Mouse (Mus musculus): ENCODE data around the gene Grin2a. TPM values are rescaled to one million over a fixed set of nuclear protein-coding genes. Genes with fewer than 3 reads are reported as not detected.

Grin2a gene
- polyA plus RNA-seq, 1 experiment = 4.2 TPM

DNA sequence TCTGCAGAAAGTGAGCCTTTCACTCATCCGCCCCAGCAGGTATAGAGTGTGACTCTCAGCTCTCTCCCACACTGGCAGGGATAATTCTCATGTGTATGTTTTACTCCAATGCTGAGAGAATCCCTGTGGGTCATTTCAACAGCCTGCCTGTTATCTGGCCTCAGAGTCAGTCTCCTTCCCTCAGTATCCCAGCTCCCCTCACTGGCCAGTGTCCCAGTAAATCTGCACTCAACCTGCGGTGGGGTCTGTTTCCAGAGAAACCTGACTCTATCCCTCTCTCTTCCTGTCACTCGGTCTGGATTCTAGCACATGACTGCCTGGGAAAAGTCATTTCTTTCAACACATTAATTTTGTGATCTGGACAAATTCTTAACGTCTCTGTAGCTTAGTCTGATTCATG, 122.4 kb downstream of the Grin2a start:
- Histone ChIP-seq H3K36me3 (ENCODE audit: control insufficient read depth, insufficient read depth, low read length) (no peaks in the 10 kb centered on the region), H3K27me3 (ENCODE audit: control insufficient read depth, insufficient read depth, low read length) (no peaks in the 10 kb centered on the region), H3K27ac (ENCODE audit: insufficient read depth, low read depth, low read length) (no peak overlapping the region), H3K4me3 (ENCODE audit: low read depth, low read length) (no peak overlapping the region), H3K4me1 (ENCODE audit: control insufficient read depth, insufficient read depth, insufficient read length, low read length) (no peaks in the 10 kb centered on the region)
- no peak for TF ChIP-seq POLR2A (IDR thresholded peaks at IDR 0.05; ENCODE audit: low read depth, low read length)
- no peak for TF ChIP-seq CTCF (IDR thresholded peaks at IDR 0.05; ENCODE audit: extremely low read depth, insufficient read length, insufficient replicate concordance, low read depth, low read length)
- WGBS = 62% methylated on average over 4 of the region's 4 CpGs

DNA sequence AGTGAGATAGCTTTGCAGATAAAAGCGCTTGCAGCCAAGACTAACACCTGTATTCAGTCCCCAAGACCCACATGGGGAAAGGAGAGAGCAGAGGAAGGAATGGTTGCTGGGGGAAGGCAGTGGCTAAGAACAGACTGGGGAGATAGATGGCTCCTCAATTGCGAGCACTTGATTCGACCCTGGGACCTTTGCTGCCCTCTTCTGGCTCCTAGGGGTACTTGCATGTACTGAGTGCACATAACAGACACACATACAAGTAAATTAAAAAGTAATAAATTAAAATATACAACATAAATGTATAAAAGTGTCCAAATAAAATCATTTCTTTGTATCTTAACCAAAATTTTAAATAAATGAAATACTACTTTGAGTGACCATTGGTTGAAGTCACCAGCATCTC, 129.7 kb downstream of the Grin2a start:
- no peak for TF ChIP-seq POLR2A (IDR thresholded peaks at IDR 0.05; ENCODE audit: low read depth, low read length)
- no peak; the same call in 1 of the 2 replicates for TF ChIP-seq CTCF (IDR thresholded peaks at IDR 0.05; ENCODE audit: extremely low read depth, insufficient read length, insufficient replicate concordance, low read depth, low read length)

DNA sequence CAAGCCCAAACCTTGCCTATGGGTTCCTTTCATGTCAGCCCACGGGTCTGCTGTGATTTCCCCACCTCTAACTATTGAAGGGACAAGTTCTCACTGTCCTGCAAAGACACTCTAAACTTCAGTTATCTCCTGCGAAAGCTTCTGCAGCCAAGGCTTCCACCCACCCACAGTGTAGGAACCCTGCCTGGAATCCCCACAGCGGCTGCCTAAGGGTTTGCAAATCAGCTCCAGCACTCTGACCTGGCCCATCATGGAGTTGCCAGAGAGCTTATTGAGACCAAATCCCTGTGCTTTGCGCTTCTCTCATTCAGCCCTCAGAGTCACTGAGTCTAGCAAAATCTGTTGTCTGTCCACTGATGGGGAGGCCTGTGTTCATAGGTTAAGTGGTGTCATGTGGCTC, 130.3 kb downstream of the Grin2a start:
- 69% methylated on average over 4 of the region's 4 CpGs for WGBS
- Histone ChIP-seq H3K36me3 (ENCODE audit: control insufficient read depth, insufficient read depth, low read length) (no peaks in the 10 kb centered on the region), H3K4me1 (ENCODE audit: control insufficient read depth, insufficient read depth, insufficient read length, low read length) (no peaks in the 10 kb centered on the region), H3K27ac (ENCODE audit: insufficient read depth, low read depth, low read length) (no peak overlapping the region), H3K27me3 (ENCODE audit: control insufficient read depth, insufficient read depth, low read length) (no peaks in the 10 kb centered on the region), H3K4me3 (ENCODE audit: low read depth, low read length) (no peak overlapping the region)
- TF ChIP-seq CTCF (IDR thresholded peaks at IDR 0.05; ENCODE audit: extremely low read depth, insufficient read length, insufficient replicate concordance, low read depth, low read length) = no peak
- TF ChIP-seq POLR2A (IDR thresholded peaks at IDR 0.05; ENCODE audit: low read depth, low read length) = no peak

More for the DNA sequence above, 129.7 kb downstream of the Grin2a start:
- 74% methylated on average over 3 of the region's 3 CpGs for WGBS
- Histone ChIP-seq H3K27me3 (ENCODE audit: control insufficient read depth, insufficient read depth, low read length) (no peaks in the 10 kb centered on the region), H3K4me3 (ENCODE audit: low read depth, low read length) (no peak overlapping the region), H3K4me1 (ENCODE audit: control insufficient read depth, insufficient read depth, insufficient read length, low read length) (no peaks in the 10 kb centered on the region), H3K36me3 (ENCODE audit: control insufficient read depth, insufficient read depth, low read length) (no peaks in the 10 kb centered on the region), H3K27ac (ENCODE audit: insufficient read depth, low read depth, low read length) (no peak overlapping the region)

DNA sequence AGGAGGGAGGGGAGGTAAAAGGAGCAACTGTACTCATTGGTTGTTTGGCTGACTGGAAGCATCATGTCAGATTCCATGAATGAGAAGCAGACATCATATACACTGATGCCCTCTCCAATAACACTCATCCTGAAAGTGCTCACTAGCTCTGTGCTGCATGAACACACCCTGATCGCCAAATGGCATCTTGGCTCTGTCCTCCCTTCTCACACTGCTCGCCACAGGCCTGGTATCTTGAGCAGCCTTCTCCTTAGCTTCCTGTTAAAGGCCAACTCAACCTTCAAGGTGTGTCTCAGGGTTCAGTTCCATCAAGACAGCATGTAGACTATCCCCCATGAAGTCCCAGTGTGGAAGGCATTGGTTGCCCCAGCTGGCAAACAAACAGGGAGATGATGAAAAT, 137.6 kb downstream of the Grin2a start:
- Histone ChIP-seq H3K4me3 (ENCODE audit: low read depth, low read length) (no peak overlapping the region), H3K4me1 (ENCODE audit: control insufficient read depth, insufficient read depth, insufficient read length, low read length) (no peaks in the 10 kb centered on the region), H3K27me3 (ENCODE audit: control insufficient read depth, insufficient read depth, low read length) (no peaks in the 10 kb centered on the region), H3K36me3 (ENCODE audit: control insufficient read depth, insufficient read depth, low read length) (no peaks in the 10 kb centered on the region), H3K27ac (ENCODE audit: insufficient read depth, low read depth, low read length) (no peak overlapping the region)
- 75% methylated on average over 2 of the region's 2 CpGs for WGBS
- no peak for TF ChIP-seq CTCF (IDR thresholded peaks at IDR 0.05; ENCODE audit: extremely low read depth, insufficient read length, insufficient replicate concordance, low read depth, low read length)
- TF ChIP-seq POLR2A (IDR thresholded peaks at IDR 0.05; ENCODE audit: low read depth, low read length) = no peak

DNA sequence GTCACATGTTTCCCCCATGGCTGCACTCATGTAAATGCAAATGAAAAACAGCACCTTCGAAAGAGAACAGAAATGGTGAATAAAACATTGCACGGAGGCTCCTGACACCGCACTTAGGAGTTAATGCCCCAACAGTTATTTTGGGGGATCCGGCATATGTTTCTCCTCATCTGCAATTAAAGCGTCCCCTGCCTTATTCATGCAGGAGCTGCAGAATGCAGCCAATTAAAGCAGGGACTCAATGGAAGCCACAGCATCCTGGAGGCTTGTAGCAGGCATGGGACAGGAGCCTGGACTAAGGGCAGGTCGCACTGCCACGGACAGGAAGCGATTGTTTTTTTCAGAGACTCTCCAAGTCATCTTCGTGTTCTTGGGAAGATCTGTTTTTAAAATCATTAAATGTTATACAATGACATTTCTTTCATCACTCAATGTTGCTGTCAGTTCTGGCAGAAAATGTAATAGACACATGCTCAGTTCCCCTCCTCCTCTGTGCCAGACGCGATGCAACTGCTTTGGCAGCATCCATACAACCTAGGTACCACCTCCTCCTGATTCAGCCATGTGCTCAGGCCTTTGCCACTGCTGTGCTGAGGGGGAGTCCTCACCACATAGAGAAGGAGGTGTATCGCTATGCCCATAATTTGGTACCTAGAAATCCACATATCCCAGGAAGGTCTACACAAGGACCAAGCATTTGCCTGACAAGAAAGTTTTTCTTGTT, 143.9 kb downstream of the Grin2a start:
- Histone ChIP-seq H3K4me1 (ENCODE audit: control insufficient read depth, insufficient read depth, insufficient read length, low read length) (no peaks in the 10 kb centered on the region), H3K4me3 (ENCODE audit: low read depth, low read length) (no peak overlapping the region), H3K36me3 (ENCODE audit: control insufficient read depth, insufficient read depth, low read length) (no peaks in the 10 kb centered on the region), H3K27ac (ENCODE audit: insufficient read depth, low read depth, low read length) (no peak overlapping the region), H3K27me3 (ENCODE audit: control insufficient read depth, insufficient read depth, low read length) (no peaks in the 10 kb centered on the region)
- TF ChIP-seq POLR2A (IDR thresholded peaks at IDR 0.05; ENCODE audit: low read depth, low read length) (no peak), CTCF (IDR thresholded peaks at IDR 0.05; ENCODE audit: extremely low read depth, insufficient read length, insufficient replicate concordance, low read depth, low read length) (no peak)
- 87% methylated on average over 12 of the region's 12 CpGs for WGBS

DNA sequence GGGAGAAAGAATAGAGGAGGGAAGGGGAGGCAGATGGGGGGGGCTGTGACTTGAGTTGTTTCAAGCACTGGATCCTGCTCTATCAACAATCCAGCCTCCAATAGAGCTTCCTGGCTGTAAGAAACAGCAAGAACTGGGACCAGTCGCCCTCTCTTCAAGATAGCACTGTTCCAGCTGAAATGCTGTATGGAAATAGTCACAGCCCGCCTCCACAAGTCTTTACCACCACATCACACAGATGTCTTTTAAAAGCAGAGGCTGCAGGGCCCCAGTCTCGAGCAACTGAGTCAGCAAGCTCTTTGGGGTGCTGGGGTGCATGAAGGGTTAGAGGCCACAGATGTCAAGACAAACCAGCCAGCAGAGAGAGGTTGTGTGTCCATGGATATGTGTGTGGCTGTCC, 153.9 kb downstream of the Grin2a start:
- TF ChIP-seq POLR2A (IDR thresholded peaks at IDR 0.05; ENCODE audit: low read depth, low read length) (no peak), CTCF (IDR thresholded peaks at IDR 0.05; ENCODE audit: extremely low read depth, insufficient read length, insufficient replicate concordance, low read depth, low read length) (no peak)
- Histone ChIP-seq H3K27me3 (ENCODE audit: control insufficient read depth, insufficient read depth, low read length) (no peaks in the 10 kb centered on the region), H3K36me3 (ENCODE audit: control insufficient read depth, insufficient read depth, low read length) (no peaks in the 10 kb centered on the region), H3K4me1 (ENCODE audit: control insufficient read depth, insufficient read depth, insufficient read length, low read length) (no peaks in the 10 kb centered on the region), H3K4me3 (ENCODE audit: low read depth, low read length) (no peak overlapping the region), H3K27ac (ENCODE audit: insufficient read depth, low read depth, low read length) (no peak overlapping the region)
- 34% methylated on average over 3 of the region's 3 CpGs for WGBS

DNA sequence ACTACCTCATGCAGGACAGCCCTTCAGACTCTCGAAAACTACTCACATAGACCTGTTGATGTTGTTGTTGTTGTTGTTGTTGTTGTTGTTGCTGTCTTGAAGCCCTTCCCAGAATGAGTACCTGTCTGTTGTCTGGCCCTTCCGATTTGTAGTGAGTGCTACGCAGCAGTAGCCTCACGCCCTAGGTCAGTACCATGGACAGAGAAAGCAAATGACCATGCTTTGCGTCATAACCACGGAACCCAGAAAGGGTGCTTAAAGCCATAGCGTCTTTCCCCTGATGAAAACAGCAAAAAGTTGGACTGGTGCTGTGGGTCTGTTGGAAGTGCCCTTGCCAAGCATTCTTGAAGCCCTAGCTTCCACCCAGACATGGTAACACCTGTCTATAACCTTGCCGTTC, 158.8 kb downstream of the Grin2a start:
- no peak overlapping the region for H3K27ac ChIP-seq (ENCODE audit: insufficient read depth, low read depth, low read length)
- H3K36me3 ChIP-seq (ENCODE audit: control insufficient read depth, insufficient read depth, low read length) = no peaks in the 10 kb centered on the region
- H3K27me3 ChIP-seq (ENCODE audit: control insufficient read depth, insufficient read depth, low read length) = no peaks in the 10 kb centered on the region
- H3K4me3 ChIP-seq (ENCODE audit: low read depth, low read length) = no peak overlapping the region
- H3K4me1 ChIP-seq (ENCODE audit: control insufficient read depth, insufficient read depth, insufficient read length, low read length) = no peaks in the 10 kb centered on the region
- 40% methylated on average over 8 of the region's 8 CpGs for WGBS
- no peak for TF ChIP-seq CTCF (IDR thresholded peaks at IDR 0.05; ENCODE audit: extremely low read depth, insufficient read length, insufficient replicate concordance, low read depth, low read length)
- no peak for TF ChIP-seq POLR2A (IDR thresholded peaks at IDR 0.05; ENCODE audit: low read depth, low read length)

Data from small intestine, adult 2 months (tissue).